Mouse (Mus musculus): ENCODE results near the gene Slc25a45. TPM values are rescaled to one million over a fixed set of nuclear protein-coding genes. Genes with fewer than 3 reads are reported as not detected.
A peak's percentile ranks its signal among the peaks of the same experiment; 100 is the strongest.

Gene Slc25a45
- polyA plus RNA-seq, 1 experiment from 2014 or later: 1.0 TPM

GRCm38 (mm10) chr19:5912103-5913006 is 34.7 kb downstream of the Slc25a45 start:
- peaks cover 10% of the 10 kb centered on the region for H3K4me1 ChIP-seq (replicated peaks; ENCODE audit: control insufficient read depth, insufficient read depth, low read length)
- no peaks in the 10 kb centered on the region for H3K9me3 ChIP-seq (ENCODE audit: control insufficient read depth, low read length)
- H3K9ac ChIP-seq (ENCODE audit: low read depth, low read length): peak overlapping the region; percentile 92
- H3K36me3 ChIP-seq (ENCODE audit: control insufficient read depth, insufficient read depth, low read length): no peaks in the 10 kb centered on the region
- H3K27ac ChIP-seq (ENCODE audit: low read depth, low read length): peak overlapping the region; percentile 74
- peak overlapping the region; percentile 61 for H3K4me2 ChIP-seq (replicated peaks; ENCODE audit: low read depth, low read length)
- ATAC-seq (ENCODE audit: low FRiP score) (peak; percentile 94), DNase-seq (ENCODE audit: low spot score) (peak; percentile 100)
- no peaks in the 10 kb centered on the region for H3K27me3 ChIP-seq (ENCODE audit: control insufficient read depth, insufficient read depth, low read length)
- peak overlapping the region; percentile 90 for H3K4me3 ChIP-seq (ENCODE audit: low read depth, low read length)
- WGBS: under 1% methylated on average over 49 of the region's 59 CpGs

- WGBS: 21% methylated on average over 13 of the region's 13 CpGs
- Histone ChIP-seq H3K4me3 (ENCODE audit: low read depth, low read length) (peak within 1 kb of the TSS; percentile 90), H3K4me1 (replicated peaks; ENCODE audit: control insufficient read depth, insufficient read depth, low read length) (peaks cover 10% of the 10 kb centered on the region), H3K4me2 (replicated peaks; ENCODE audit: low read depth, low read length) (peak within 1 kb of the TSS; percentile 61), H3K9ac (ENCODE audit: low read depth, low read length) (peak within 1 kb of the TSS; percentile 92), H3K36me3 (ENCODE audit: control insufficient read depth, insufficient read depth, low read length) (no peaks in the 10 kb centered on the region), H3K27me3 (ENCODE audit: control insufficient read depth, insufficient read depth, low read length) (no peaks in the 10 kb centered on the region), H3K27ac (ENCODE audit: low read depth, low read length) (peak within 1 kb of the TSS; percentile 74), H3K9me3 (ENCODE audit: control insufficient read depth, low read length) (no peaks in the 10 kb centered on the region)
- ATAC-seq (ENCODE audit: low FRiP score) (peak; percentile 67), DNase-seq (ENCODE audit: low spot score) (no peak)
Observed at GRCm38 (mm10) chr19:5913007-5913719, 35.6 kb downstream of the Slc25a45 start, which contains the start of gene Dpf2. Gene Dpf2 (minus strand): TSS chr19:5913010.

GRCm38 (mm10) chr19:5921715-5922114 is 44.1 kb downstream of the Slc25a45 start:
- DNase-seq (ENCODE audit: low spot score): peak; percentile 27
- Histone ChIP-seq H3K4me3 (ENCODE audit: low read depth, low read length) (no peak overlapping the region), H3K27ac (ENCODE audit: low read depth, low read length) (no peak overlapping the region), H3K9me3 (ENCODE audit: control insufficient read depth, low read length) (no peaks in the 10 kb centered on the region), H3K9ac (ENCODE audit: low read depth, low read length) (no peak overlapping the region; the same call in 1 of the 2 replicates), H3K4me1 (replicated peaks; ENCODE audit: control insufficient read depth, insufficient read depth, low read length) (no peaks in the 10 kb centered on the region; the same call in 1 of the 2 replicates), H3K27me3 (ENCODE audit: control insufficient read depth, insufficient read depth, low read length) (peaks cover 6% of the 10 kb centered on the region), H3K4me2 (replicated peaks; ENCODE audit: low read depth, low read length) (no peak overlapping the region), H3K36me3 (ENCODE audit: control insufficient read depth, insufficient read depth, low read length) (no peaks in the 10 kb centered on the region)
- 17% methylated on average over 9 of the region's 9 CpGs for WGBS
- no peak for ATAC-seq (ENCODE audit: low FRiP score)

GRCm38 (mm10) chr19:5922119-5922942 is 44.7 kb downstream of the Slc25a45 start:
- DNase-seq (ENCODE audit: low spot score) (no peak), ATAC-seq (ENCODE audit: low FRiP score) (no peak)
- Histone ChIP-seq H3K4me2 (replicated peaks; ENCODE audit: low read depth, low read length) (no peak overlapping the region), H3K27ac (ENCODE audit: low read depth, low read length) (no peak overlapping the region), H3K9ac (ENCODE audit: low read depth, low read length) (no peak overlapping the region; the same call in 1 of the 2 replicates), H3K36me3 (ENCODE audit: control insufficient read depth, insufficient read depth, low read length) (no peaks in the 10 kb centered on the region), H3K4me1 (replicated peaks; ENCODE audit: control insufficient read depth, insufficient read depth, low read length) (no peaks in the 10 kb centered on the region; the same call in 1 of the 2 replicates), H3K9me3 (ENCODE audit: control insufficient read depth, low read length) (no peaks in the 10 kb centered on the region), H3K27me3 (ENCODE audit: control insufficient read depth, insufficient read depth, low read length) (peaks cover 6% of the 10 kb centered on the region), H3K4me3 (ENCODE audit: low read depth, low read length) (no peak overlapping the region)
- WGBS: 79% methylated on average over 15 of the region's 15 CpGs

GRCm38 (mm10) chr19:5922963-5923362 is 45.4 kb downstream of the Slc25a45 start:
- Histone ChIP-seq H3K4me3 (ENCODE audit: low read depth, low read length) (no peak overlapping the region), H3K4me1 (replicated peaks; ENCODE audit: control insufficient read depth, insufficient read depth, low read length) (no peaks in the 10 kb centered on the region; the same call in 1 of the 2 replicates), H3K4me2 (replicated peaks; ENCODE audit: low read depth, low read length) (no peak overlapping the region), H3K9me3 (ENCODE audit: control insufficient read depth, low read length) (no peaks in the 10 kb centered on the region), H3K27ac (ENCODE audit: low read depth, low read length) (no peak overlapping the region), H3K9ac (ENCODE audit: low read depth, low read length) (no peak overlapping the region), H3K27me3 (ENCODE audit: control insufficient read depth, insufficient read depth, low read length) (peaks cover 6% of the 10 kb centered on the region), H3K36me3 (ENCODE audit: control insufficient read depth, insufficient read depth, low read length) (no peaks in the 10 kb centered on the region)
- DNase-seq (ENCODE audit: low spot score) (no peak), ATAC-seq (ENCODE audit: low FRiP score) (no peak)
- WGBS: 94% methylated on average over 3 of the region's 3 CpGs

GRCm38 (mm10) chr19:5923990-5924712 is 46.5 kb downstream of the Slc25a45 start:
- Histone ChIP-seq H3K9ac (ENCODE audit: low read depth, low read length) (peak overlapping the region; percentile 19), H3K4me1 (replicated peaks; ENCODE audit: control insufficient read depth, insufficient read depth, low read length) (no peaks in the 10 kb centered on the region; the same call in 1 of the 2 replicates), H3K9me3 (ENCODE audit: control insufficient read depth, low read length) (no peaks in the 10 kb centered on the region), H3K27ac (ENCODE audit: low read depth, low read length) (no peak overlapping the region), H3K27me3 (ENCODE audit: control insufficient read depth, insufficient read depth, low read length) (peaks cover 6% of the 10 kb centered on the region), H3K4me2 (replicated peaks; ENCODE audit: low read depth, low read length) (peak overlapping the region; percentile 95), H3K4me3 (ENCODE audit: low read depth, low read length) (peak overlapping the region; percentile 50), H3K36me3 (ENCODE audit: control insufficient read depth, insufficient read depth, low read length) (no peaks in the 10 kb centered on the region)
- ATAC-seq (ENCODE audit: low FRiP score) (peak; percentile 82), DNase-seq (ENCODE audit: low spot score) (peak; percentile 98)
- WGBS: under 1% methylated on average over 37 of the region's 38 CpGs

GRCm38 (mm10) chr19:5924713-5925093 is 47.1 kb downstream of the Slc25a45 start, which contains the start of gene Cdc42ep2:
Gene Cdc42ep2 (minus strand): TSS chr19:5924816.
- under 1% methylated on average over 18 of the region's 18 CpGs for WGBS
- no peak within 1 kb of the TSS for H3K27ac ChIP-seq (ENCODE audit: low read depth, low read length)
- DNase-seq (ENCODE audit: low spot score): peak; percentile 95

More at GRCm38 (mm10) chr19:5924713-5925093, 47.1 kb downstream of the Slc25a45 start, which contains the start of gene Cdc42ep2:
- H3K27me3 ChIP-seq (ENCODE audit: control insufficient read depth, insufficient read depth, low read length): peaks cover 6% of the 10 kb centered on the region
- peak within 1 kb of the TSS; percentile 50 for H3K4me3 ChIP-seq (ENCODE audit: low read depth, low read length)
- H3K4me1 ChIP-seq (replicated peaks; ENCODE audit: control insufficient read depth, insufficient read depth, low read length): no peaks in the 10 kb centered on the region; the same call in 1 of the 2 replicates
- ATAC-seq (ENCODE audit: low FRiP score): peak; percentile 93
- H3K4me2 ChIP-seq (replicated peaks; ENCODE audit: low read depth, low read length): peak within 1 kb of the TSS; percentile 95
- H3K9ac ChIP-seq (ENCODE audit: low read depth, low read length): peak within 1 kb of the TSS; percentile 23
- no peaks in the 10 kb centered on the region for H3K9me3 ChIP-seq (ENCODE audit: control insufficient read depth, low read length)
- no peaks in the 10 kb centered on the region for H3K36me3 ChIP-seq (ENCODE audit: control insufficient read depth, insufficient read depth, low read length)
